Mouse (Mus musculus): Measurements from ENCODE around the gene Creb3l1. TPM values are rescaled to one million over a fixed set of nuclear protein-coding genes. Genes with fewer than 3 reads are reported as not detected.

Gene Creb3l1
- polyA plus RNA-seq, 1 experiment from 2014 or later: 18.7 TPM

Other genes starting within 250 kb of the Creb3l1 start
- gene Chrm4, start 97.3 kb downstream of the Creb3l1 start, polyA plus RNA-seq (2015; fragmentation: Nextera tagmentation; extraction: Ambion mirVana): 0.23 and 0.25 TPM in 2 replicates
- gene Mdk, start 92.2 kb downstream of the Creb3l1 start, polyA plus RNA-seq (2015; fragmentation: Nextera tagmentation; extraction: Ambion mirVana): 534 and 652 TPM in 2 replicates
- gene Gm9821, start 78.8 kb downstream of the Creb3l1 start, polyA plus RNA-seq (2015; fragmentation: Nextera tagmentation; extraction: Ambion mirVana): 0.44 and 0.73 TPM in 2 replicates
- gene Dgkz, start 48.6 kb downstream of the Creb3l1 start, polyA plus RNA-seq (2015; fragmentation: Nextera tagmentation; extraction: Ambion mirVana): 60.3 and 76.1 TPM in 2 replicates
- 18.1 and 19.1 TPM in 2 replicates for gene Phf21a, start 68.6 kb upstream of the Creb3l1 start, polyA plus RNA-seq (2015; fragmentation: Nextera tagmentation; extraction: Ambion mirVana)

Data from intestine, embryonic 15.5 days (tissue).